Mouse (Mus musculus) cerebellum, adult 9-10 months (tissue): ENCODE data around the gene Otulin.

Experiments
- DNase-seq: peaks from one replicate; pipeline ENCODE4 v3.0.0; 2022

Otulin gene

DNA sequence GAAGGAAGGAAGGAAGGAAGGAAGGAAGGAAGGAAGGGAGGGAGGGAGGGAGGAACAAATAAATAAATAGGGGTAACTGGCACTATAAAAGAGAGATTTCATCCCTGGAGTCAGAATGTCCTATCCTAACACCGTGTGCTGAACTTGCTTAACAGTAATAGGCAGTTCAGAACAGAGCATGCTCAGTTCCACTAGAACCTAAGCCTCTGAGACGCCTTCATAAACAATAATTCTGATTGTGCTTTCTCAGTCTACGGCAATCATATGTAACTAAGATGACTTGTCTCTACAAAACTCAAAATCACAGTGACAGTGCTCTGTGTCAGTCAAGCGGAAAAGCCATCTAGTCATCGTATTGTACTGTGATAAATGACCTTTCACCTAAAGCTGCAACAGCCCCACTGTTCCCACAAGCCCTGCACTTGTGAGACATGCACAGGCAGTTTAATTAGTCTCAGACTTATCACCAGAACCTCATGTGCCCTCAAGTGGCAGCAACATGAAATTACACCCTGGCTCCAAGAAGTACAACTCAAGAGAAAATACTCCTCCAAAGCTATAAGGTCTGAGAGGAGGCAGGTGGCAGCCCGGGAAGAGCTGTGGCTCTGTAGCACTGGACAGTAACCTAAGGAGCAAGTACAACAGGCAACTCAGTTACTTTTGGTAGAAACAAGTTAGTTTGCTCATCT is 17.8 kb downstream of the Otulin start:
- peak; percentile 83 for DNase-seq

DNA sequence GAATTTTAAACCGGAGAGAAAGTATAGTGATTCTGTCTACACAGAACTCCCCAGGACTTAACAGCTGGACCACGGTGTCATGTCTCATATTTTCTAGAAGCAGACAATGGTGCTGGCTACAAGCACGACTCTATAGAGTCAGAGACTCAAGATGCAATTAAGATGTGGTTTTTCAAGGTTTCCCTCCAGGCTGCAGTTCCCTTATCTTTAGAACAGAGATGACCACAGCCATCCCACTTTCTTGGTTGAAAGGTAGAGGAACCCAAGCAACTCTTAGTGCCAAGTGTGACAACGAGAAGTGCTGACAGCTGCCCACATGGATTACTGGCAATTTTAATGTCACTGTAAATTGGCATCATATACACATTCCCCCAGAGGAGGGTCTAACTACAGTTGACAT is 20.9 kb downstream of the Otulin start:
- no peak for DNase-seq

DNA sequence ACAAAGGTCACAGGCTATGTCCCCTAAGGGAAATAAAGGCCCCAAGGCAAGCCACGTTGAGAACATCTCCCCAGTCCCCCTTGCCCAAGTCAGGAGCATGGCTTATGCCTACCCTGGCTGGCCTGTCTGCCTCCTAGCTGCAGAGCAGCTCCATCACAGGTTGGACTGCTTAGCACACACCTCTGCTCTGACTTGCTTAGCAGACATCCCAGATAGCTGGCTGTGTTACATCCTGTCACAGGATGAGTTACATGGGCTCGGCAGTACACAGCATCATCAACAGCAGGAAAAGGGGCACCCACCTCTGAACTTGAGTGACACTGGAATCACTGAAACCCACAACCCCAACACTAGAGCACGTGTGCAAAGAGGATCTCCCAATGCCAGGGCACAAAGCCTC is 25.2 kb downstream of the Otulin start:
- no peak for DNase-seq

DNA sequence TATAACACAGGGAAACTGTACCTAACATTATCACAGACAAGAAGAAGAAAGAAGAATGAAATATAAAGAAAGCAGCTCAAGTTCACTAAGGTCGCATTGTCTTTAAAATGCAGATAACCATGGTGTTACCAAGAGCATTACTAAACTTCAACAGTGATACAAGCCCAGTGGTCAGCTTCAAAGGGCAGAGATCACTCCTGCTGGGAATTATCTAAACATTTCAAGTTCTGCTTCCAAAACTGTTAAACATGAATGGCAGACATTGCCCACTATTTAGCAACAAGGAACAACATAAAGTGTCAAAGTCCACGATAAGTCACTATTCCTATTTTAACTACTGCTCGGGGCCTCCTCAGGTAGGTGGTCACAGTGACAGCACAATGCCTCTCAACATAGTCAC is 25.9 kb downstream of the Otulin start:
- no peak for DNase-seq

DNA sequence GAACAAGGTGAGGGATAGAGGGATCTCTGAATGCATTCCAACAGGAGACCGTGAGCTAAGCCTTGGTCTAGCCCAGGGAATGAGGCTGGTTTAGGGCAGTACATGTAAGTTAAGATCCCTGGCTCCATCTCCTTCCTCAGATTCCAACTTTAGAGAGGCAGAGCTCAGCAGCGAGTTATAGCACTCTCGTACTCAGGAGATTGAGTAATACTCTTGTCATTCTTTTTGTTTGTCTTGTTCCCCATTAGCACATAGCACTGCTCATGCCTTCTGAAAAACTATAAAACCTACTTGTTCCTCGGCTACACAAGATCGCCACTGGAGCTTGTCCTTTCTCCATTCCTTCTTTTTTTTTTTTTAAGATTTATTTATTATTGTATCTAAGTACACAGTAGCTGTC is 30.0 kb downstream of the Otulin start:
- DNase-seq: no peak

DNA sequence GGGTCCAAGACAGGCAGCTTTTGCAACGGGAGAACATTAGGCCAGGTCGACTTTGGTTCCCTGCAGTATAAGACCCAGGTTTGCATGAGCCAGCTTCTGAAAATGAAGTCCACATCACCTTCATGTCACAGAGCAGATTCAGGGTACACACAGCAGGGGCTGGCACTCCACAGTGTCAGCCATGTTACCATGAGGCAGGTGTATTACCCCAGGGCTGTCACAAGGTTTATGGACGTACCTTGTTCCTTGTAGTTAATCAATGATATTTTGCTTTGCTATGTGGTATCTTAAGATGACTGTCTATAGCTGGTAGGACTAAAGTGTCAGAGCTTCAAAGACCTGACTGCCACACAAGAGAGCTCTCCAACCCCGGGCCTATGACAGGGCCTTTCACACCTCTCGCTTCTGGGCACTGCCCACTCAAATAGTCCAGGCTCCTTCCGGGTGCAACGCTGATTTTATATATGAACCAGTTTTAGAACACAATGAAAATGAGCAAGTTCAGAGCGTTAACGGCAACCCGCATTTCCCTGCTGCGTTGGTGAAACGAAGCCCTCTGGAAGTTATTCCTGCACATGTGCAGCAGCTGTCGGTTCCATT is 31.6 kb downstream of the Otulin start:
- no peak for DNase-seq

DNA sequence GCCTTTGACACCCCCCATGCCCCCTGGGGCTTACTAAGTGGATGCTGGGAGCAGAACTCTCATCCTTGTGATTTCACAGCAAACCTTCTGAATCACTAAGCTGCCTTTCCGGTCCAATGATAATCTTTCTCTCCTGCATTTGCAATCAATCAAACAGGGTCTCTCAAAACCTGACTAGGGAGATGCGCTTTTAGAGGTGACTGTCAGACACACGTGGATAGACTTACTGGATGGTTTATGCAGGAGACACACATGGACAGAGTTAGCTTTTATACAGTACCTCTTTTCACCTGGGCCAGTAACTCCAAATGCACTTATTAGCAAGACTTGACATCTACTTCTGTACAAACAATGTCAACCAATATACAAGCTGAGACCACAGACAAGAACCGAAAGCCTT is 33.0 kb downstream of the Otulin start:
- DNase-seq: no peak

DNA sequence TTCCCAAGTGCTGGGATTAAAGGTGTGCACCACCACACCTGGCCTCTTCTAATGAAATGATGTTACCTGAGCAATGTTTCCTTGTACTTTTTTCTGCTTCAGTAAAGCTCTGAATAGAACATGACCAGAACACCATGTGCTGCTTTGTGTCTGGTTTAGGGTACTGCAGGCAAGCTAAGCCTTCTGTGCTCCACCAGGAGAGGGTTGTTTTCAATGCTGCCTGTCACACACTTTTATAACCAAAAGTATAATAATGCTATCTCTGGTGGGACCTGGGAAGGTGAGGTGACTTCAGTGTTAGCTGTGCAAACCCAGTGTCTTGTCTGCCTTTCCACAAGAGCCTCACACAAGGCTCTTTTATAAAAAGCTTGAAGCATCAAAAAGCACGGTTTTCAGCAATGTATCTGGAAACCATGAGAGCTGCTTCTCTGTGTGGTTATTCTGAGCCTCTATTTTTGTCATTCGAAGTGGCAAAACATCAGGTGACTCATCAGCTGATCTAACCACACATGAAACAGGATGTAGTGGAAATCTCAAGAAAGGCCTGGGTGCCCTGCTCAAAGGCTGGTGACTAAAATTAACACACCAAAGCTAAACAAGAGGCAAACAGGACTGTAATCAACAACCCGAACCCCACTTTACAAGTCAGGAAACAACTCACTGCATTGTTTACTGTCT is 33.9 kb downstream of the Otulin start:
- no peak for DNase-seq

DNA sequence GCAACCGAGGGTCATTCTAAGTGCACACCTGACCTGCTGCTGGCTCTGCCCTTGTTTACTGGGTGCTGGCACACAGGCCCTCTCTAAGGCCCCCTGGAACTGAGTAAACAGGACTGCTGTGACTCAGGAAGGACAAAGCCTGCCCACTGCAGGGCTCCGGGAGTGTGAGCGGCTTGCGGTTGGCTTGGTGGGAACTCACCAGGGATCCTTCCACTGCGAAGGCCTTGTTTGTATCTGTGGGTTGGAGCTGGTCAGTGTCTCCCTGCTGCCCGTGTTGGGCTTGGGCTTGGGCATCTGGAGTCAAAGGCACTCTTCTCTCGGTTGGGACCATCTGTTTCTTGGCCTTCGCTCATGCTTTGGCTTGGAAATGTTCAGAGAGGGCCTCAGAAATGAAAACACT is 34.9 kb downstream of the Otulin start:
- no peak for DNase-seq

DNA sequence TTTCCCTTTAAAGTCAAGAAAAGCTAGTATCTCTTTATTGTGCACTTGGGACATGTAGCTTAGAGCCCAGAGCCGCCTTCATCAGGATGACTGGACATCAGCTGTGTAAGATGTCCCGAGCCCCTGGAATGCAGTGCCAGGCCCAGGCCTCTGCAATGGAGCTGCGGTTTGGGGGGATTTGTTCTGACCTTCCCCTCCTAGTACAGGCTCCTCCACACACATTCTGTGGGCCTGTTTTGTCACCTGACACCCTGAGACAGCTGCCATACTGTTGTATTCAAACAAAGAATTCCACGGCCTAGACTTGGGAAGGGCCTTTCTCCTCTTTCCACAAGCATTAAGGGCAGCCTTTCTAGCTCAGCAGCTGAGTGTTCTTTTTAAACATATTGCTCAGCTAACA is 35.5 kb downstream of the Otulin start:
- DNase-seq: no peak

DNA sequence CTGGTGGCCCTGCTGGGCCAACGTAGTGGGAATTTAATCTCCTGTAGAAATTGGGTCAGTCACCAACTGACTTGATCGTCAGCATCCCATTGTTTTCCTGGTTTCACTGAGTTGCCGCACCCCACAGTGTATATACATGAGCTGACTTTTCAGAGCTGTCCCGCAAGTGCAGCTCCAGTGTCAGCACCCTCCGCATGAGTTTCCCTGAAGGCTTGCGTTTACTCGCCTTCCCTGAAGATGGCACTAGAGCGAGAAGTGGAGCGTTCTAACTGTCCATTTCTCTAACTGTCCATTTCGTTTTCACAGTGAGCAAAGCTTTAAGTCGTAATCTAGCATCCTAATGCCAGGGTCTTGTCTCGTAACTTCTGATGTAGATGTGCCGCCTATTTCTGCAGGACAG is 36.8 kb downstream of the Otulin start:
- peak; percentile 67 for DNase-seq

DNA sequence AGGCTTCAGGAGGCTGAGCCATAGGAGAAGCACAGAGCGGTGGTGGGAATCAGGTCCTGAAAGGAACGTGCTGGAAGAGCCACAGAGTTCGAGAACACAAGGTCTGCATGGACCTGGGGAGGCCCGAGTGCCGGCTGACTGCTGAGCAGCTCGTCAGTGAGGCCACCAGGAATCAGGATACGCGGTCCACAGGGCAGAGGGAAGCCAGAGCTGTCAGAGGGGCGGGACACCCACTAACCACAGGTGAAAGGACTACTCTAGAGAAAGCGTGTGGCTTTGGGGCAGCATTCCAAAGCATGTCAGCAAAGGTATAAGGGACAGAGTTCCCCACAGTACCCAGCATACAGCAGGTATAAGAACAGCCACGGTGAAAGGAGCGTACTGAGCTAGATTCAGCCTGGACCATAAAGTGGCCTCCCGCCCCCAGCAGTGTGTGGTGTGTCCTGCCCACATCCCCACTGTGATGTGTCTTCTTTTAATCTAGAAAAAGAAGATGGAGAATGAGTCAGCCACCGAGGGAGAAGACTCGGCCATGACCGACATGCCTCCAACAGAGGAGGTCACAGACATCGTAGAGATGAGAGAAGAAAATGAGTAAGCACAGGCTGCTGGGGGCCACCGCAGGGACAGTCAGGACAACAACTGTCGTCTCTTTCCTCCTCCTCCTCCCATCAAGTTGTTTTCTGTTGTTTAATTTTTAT is 37.7 kb downstream of the Otulin start:
- DNase-seq: no peak

DNA sequence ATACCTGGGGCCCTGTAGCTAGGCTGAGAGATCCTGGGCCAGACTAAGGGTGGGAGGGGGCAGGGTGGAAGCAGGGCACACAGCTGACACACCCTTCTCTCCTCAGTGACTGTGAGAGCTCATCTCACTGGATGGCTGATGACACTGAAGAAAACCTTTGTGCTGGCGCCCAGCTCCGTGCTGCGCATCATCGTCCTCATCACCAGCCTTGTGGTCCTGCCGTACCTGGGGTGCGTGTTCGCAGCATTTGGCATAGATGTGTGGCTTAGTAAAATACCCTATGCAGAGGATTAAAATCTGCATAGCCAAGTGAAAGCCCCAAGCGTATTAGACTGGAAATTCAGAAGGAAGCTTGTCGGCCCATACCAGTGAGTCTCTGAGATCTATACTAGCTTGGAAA is 39.7 kb downstream of the Otulin start:
- DNase-seq: no peak

DNA sequence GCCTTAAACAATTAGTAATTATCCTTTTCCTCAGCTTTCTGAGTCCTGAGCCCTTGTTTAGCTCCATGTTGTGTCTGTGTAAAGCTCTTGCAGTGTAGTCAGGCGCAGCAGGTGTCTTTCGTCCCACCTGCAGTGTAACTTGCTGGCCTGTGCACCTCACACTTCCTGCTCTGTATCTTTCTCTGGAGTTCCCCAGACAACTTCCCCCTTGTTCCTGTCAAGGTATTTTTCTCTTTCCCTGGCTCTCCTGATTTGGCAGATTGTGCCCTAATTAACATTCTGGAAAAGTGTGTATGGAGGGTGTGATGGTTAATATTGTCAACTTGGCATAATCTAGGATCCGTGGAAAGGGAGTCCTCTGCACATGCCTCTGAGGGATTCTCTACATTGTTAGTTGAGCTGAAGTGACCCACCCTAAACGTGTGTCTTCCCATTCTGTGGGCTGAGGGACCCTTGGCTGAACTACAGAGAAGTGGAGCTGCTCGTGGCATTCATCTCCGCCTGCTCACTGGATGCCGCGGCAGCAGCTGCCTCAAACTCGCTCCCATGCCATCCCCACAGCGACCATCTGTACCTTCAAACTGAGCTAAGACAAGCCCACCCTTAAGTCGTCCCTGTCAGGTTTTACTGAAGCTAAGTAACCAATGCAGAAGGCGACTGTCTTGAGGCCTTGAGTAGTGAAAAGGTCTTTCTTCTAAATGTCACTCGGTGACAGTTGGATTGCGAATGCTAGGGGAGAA is 42.2 kb downstream of the Otulin start:
- peak; percentile 60 for DNase-seq

DNA sequence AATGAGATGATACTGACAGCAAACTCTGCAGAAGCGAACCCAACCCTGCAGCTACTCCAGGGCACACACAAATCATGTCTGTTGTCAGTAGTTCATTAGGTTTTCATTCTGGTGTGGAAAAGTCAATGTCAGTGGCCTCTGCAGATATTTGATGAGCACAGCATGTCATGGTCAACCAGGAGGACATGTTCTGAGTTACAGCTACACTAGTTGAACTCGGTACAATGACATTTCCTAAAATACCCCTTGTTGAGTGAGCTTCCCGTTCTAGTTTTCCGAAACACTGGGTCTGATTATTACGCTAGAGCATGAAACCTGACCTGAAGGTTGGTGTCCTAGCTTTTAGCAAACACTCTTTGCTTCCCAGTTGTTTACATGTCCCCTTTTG is 44.4 kb downstream of the Otulin start:
- DNase-seq: no peak

DNA sequence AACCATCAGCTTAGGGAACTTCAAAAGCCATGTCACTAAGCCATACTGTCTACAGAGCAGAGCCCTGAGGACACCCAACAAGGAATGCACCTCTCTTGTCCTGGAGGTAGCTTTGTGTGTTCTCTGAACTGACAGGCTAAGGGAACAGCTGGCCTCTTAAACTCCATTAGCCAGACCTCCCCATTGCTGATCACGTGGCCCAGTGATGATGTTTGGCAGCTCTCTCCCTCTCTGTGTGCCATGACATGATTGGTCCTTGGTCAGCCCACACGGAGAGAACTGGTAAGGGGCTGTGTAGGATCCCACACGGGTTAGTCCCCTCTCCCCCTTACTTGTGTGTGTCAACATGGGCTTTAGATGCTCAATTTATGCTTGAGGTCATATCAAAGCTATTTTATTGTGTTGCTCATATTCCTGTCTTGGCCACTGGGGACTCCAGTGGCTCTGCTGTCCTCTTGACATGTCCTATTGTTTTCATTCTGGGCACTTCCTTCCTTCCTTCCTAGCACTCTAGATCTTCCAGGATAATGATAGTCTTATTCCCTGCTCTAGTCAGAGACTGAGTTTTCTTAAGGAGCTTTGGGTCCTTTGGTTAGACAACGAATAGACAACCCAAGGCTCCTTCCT is 44.9 kb downstream of the Otulin start:
- no peak for DNase-seq

DNA sequence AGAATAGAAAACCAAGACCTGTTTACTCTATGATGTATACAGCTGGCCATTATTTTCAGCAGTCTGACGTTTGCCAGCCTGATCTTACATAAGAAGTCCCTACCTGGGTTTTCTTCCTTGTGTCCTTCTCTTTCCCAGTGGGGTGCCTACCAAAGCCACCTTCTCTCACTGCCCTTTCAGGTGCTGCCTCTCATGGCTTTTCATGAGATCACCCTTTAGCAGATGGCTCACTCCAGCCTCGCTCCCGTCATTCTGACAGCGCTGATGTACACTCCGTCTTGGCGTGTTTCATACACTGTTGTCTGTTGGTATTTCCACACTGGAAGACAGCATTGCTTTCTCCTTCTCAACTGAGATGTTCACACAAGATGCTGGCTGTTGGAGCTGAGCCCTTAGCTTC is 46.9 kb downstream of the Otulin start:
- DNase-seq: peak; percentile 67

DNA sequence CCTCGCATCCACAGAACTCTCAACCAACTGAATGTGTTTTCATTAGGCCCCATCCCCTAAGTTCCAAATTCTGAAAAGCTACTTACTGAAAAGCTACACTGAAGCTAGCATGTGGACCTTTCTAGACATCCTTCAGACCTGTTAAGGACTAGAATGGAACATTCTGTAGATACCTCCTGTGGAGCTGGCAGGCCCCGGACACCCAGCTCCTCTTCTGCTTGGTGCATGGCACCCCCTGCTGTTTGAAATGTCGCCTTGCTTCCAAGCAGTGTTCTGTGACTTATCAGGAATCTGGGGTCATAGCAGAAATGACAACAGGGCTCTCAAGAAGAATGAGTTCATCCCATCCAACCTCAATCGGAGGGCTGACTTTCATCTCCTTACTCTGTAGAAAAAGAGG is 47.5 kb downstream of the Otulin start:
- peak; percentile 76 for DNase-seq

DNA sequence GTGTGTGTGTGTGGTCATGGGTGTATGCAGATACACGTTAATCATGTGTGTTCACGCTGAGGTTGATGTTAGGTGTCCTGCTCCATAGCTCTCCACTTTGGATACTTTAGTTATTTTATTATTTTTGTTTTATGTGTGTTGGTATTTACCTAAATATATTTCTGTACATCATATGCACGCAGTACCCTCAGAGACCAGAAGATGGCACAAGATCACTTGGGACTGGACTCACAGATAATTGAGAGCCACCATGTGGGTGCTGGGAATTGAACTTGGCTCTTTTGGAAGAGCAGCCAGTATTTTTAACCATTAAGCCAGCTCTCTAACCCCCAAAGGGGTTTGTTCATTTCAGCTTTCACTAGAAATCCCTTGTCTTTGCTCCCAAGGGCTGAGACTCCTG is 48.1 kb downstream of the Otulin start:
- peak; percentile 66 for DNase-seq

DNA sequence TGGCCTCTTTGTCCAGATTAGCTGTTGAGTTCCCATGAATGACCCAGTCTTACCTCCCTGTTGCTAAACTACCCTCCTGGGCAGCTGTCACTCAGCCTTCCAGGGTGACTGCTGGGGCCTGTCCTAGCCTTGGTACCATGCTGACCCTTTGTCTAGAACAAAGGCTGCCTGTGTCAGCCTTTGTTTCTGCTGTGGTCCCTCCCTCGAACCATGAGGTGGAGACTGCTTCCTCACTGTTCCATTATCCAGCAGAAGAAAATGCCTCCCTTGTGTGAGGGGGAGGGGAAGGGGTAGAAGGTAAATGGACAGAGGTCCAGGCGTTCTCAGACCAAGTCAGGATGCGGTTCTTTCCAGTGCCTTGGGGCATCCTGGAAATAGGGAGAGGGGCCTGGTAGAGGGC is 48.9 kb downstream of the Otulin start:
- DNase-seq: no peak

DNA sequence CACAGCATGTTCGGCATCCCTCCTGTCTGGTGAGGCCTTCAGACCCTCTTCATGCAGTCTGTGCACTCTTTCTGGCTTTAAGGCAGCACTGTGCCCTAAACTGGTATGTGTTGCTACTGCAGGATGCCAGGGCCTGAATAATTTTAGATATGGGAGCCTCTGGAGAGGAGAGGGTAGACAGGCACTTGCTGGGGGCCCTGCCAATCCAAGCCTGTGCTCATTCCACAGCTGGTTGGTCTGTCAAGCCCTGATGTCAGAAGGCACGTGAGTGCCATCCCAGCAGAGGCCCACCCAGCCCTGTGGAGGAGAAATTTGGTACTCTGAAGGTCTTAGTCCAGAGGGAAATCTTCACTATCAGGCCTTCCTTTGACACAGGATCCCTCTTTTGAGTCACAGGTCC is 49.7 kb downstream of the Otulin start:
- DNase-seq: no peak

DNA sequence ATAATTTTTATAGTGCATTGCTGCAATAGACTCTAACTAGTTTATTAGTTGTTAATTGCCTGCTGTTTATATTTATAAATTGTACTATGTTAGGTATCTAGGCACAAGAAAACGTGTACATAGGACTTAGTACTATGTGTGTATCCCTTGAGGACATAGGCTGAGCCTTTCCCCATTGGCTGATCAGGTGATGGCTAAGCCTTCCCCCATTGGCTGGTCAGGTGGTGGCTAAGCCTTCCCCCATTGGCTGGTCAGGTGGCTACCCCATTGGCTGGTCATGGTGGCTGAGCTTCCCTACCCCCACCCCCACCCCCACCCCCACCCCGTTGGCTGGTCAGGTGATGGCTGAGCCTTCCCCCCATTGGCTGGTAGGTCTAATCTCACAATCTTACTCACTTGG is 50.6 kb downstream of the Otulin start:
- DNase-seq: no peak

DNA sequence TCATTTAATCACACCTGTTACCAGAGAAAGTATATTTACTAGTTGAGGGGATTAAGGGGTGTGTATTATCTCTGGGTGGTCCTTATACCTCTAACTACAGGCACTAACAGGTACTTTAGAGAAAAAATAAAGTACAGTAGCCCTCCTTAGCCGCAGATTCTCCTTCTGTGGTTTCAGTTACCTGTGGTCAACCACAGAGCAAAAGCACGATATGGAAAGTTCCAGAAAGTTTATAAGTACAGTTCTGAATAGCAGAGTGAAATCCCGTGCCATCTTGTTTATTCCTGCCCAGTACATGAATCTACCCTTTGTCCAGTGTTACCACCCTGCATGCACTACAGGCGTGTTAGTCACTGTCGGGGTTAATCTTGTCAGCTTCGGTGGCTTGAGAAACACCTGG is 51.6 kb downstream of the Otulin start:
- DNase-seq: no peak
